Mouse (Mus musculus): ENCODE measurements around the gene Apeh.

DNA sequence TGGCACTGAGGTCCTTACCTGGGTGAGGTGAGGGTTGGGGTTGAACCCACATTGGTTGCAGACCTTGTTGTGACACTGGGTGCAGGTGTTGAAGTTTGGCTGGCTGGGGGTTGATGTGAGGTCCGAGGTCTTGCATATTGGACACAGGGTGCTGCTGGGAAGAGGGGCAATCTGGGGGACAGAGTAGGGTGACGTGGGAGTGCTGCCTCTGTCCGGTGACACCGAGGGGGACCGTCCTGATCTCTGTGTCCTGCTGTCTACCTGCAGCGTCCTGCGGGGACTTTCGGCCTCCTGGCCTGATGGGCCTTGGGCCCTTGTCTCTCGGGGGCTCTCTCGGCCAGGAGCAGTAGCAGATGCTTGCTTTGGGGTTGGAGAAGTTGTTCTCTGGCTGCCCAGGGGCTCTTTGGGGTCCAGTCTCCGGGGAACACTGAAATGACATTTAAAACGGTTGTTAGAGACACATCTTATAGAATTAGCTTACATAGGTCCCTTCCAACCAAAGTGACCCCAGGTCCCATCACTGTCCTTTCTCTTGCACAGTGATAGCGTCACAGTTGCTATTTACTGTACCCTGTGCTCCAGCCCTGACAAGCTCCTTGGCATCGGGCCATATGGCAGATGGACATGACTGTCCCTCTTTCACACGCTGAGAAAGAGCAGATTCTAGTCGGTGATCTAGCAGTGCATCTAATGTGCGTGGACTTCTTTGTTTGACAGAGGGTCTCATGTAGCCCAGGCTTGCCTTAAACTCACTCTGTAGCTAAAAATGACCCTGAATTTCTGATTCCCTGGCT, 45.0 kb upstream of the Apeh start:
- TF ChIP-seq CTCF (IDR thresholded peaks at IDR 0.05; ENCODE audit: low read depth) (no peak), EP300 (optimal IDR thresholded peaks at IDR 0.05) (no peak)

Measured in stomach, postnatal 0 days (tissue).